Mouse (Mus musculus): ENCODE results near the gene D2hgdh. TPM values are rescaled to one million over a fixed set of nuclear protein-coding genes. Genes with fewer than 3 reads are reported as not detected.
"Not testable (repeated sequence)": the region's sequence is repeated elsewhere in the genome, so short reads cannot be mapped to it uniquely, and the experiment has no call there.

Gene D2hgdh
- total RNA-seq, 2 experiments from 2014 or later, result 10.0 to 11.8 TPM

- intact Hi-C loops (cut with DNase I); DNase-seq (ENCODE audit: low spot score in 2 of 2): not testable (repeated sequence)
These were observed 66.2 kb downstream of the D2hgdh start for GRCm38 (mm10) chr1:93890936-93891335.

- intact Hi-C loops (cut with DNase I); DNase-seq (ENCODE audit: low spot score in 2 of 2): not testable (repeated sequence)
These were observed 72.7 kb downstream of the D2hgdh start for GRCm38 (mm10) chr1:93897395-93897794.

GRCm38 (mm10) chr1:93901291-93901690 lies 76.6 kb downstream of the D2hgdh start:
- intact Hi-C loops (cut with DNase I); DNase-seq (ENCODE audit: low spot score in 2 of 2): not testable (repeated sequence)

Other genes starting within 250 kb of the D2hgdh start
- 100 to 1,000 TPM; 382 to 402 TPM for gene Stk25, start 166.2 kb upstream of the D2hgdh start, total RNA-seq (2021)
- 10 to 100 TPM; 19.1 to 20.5 TPM for gene Bok, start 139.2 kb upstream of the D2hgdh start, total RNA-seq (2021)
- 10 to 100 TPM; 68.3 to 76.7 TPM for gene Atg4b, start 73.4 kb upstream of the D2hgdh start, total RNA-seq (2021)
- 10 to 100 TPM; 31.2 to 34.2 TPM for gene Thap4, start 70.0 kb upstream of the D2hgdh start, total RNA-seq (2021)
- gene Dtymk, start 23.0 kb upstream of the D2hgdh start, total RNA-seq (2021), result 10 to 100 TPM; 58.6 to 61.5 TPM
- 1 to 10 TPM; 7.3 to 9.1 TPM for gene Ing5, start 20.9 kb upstream of the D2hgdh start, total RNA-seq (2021)
- gene Gal3st2, start 36.4 kb downstream of the D2hgdh start, total RNA-seq (2021), result under 1 TPM in 1 of 2 experiments, not detected in 1; 0.15 TPM
- under 1 TPM; 0.33 to 0.68 TPM for gene Gal3st2b, start 93.4 kb downstream of the D2hgdh start, total RNA-seq (2021)
- under 1 TPM in 1 of 2 experiments, not detected in 1; 0.04 TPM for gene Gal3st2c, start 165.6 kb downstream of the D2hgdh start, total RNA-seq (2021)
- gene Neu4, start 195.5 kb downstream of the D2hgdh start, total RNA-seq (2021), result 10 to 100 TPM; 12.8 to 13.4 TPM
- gene Pdcd1, start 227.6 kb downstream of the D2hgdh start, total RNA-seq (2021), result not detected

Measured in left cerebral cortex, postnatal 14 days (tissue).